Mouse (Mus musculus): ENCODE results near the gene Sgcd. TPM values are rescaled to one million over a fixed set of nuclear protein-coding genes. Genes with fewer than 3 reads are reported as not detected.

Sgcd gene
- total and polyA plus RNA-seq, 2 experiments from 2014 or later: 4.0 to 37.3 TPM

GRCm38 (mm10) chr11:47640556-47640955, 348.2 kb downstream of the Sgcd start:
- TF ChIP-seq CTCF (IDR thresholded peaks at IDR 0.05; ENCODE audit: low read depth): no peak
- 23% methylated on average over 1 of the region's 1 CpGs for WGBS
- H3K27ac ChIP-seq: no peak overlapping the region
- no peak overlapping the region for H3K4me3 ChIP-seq (ENCODE audit: low read length)
- H3K4me1 ChIP-seq (ENCODE audit: insufficient read depth, low read length): no peaks in the 10 kb centered on the region
- no peaks in the 10 kb centered on the region for H3K27me3 ChIP-seq (ENCODE audit: insufficient read depth, low read length)
- H3K9me3 ChIP-seq (ENCODE audit: low read length): no peaks in the 10 kb centered on the region
- H3K4me2 ChIP-seq (ENCODE audit: low read depth, low read length): no peak overlapping the region
- DNase-seq (ENCODE audit: low spot score) (no peak), ATAC-seq (no peak)
- no peak overlapping the region for H3K9ac ChIP-seq (replicated peaks; ENCODE audit: low read length)
- no peaks in the 10 kb centered on the region for H3K36me3 ChIP-seq (ENCODE audit: insufficient read depth, low read length)

GRCm38 (mm10) chr11:47630186-47630585, 358.6 kb downstream of the Sgcd start:
- H3K9ac ChIP-seq (replicated peaks; ENCODE audit: low read length): no peak overlapping the region
- no peak overlapping the region for H3K4me2 ChIP-seq (ENCODE audit: low read depth, low read length)
- WGBS: 88% methylated on average over 2 of the region's 2 CpGs
- no peak for DNase-seq (ENCODE audit: low spot score)
- no peak overlapping the region for H3K4me3 ChIP-seq (ENCODE audit: low read length)
- no peak overlapping the region for H3K27ac ChIP-seq
- ATAC-seq: no peak
- H3K27me3 ChIP-seq (ENCODE audit: insufficient read depth, low read length): no peaks in the 10 kb centered on the region
- H3K9me3 ChIP-seq (ENCODE audit: low read length): no peaks in the 10 kb centered on the region
- no peaks in the 10 kb centered on the region for H3K4me1 ChIP-seq (ENCODE audit: insufficient read depth, low read length)
- no peaks in the 10 kb centered on the region for H3K36me3 ChIP-seq (ENCODE audit: insufficient read depth, low read length)
- TF ChIP-seq CTCF (IDR thresholded peaks at IDR 0.05; ENCODE audit: low read depth): no peak

- H3K27me3 ChIP-seq (ENCODE audit: insufficient read depth, low read length): no peaks in the 10 kb centered on the region
Observed at GRCm38 (mm10) chr11:47609892-47610291, 378.9 kb downstream of the Sgcd start.

GRCm38 (mm10) chr11:47574635-47575034, 414.1 kb downstream of the Sgcd start:
- WGBS: 61% methylated on average over 4 of the region's 4 CpGs
- ATAC-seq: no peak
- TF ChIP-seq CTCF (IDR thresholded peaks at IDR 0.05; ENCODE audit: low read depth): no peak
- Histone ChIP-seq H3K9me3 (ENCODE audit: low read length) (no peaks in the 10 kb centered on the region), H3K9ac (replicated peaks; ENCODE audit: low read length) (no peak overlapping the region), H3K27ac (no peak overlapping the region), H3K36me3 (ENCODE audit: insufficient read depth, low read length) (no peaks in the 10 kb centered on the region), H3K4me3 (ENCODE audit: low read length) (no peak overlapping the region), H3K4me2 (ENCODE audit: low read depth, low read length) (no peak overlapping the region), H3K4me1 (ENCODE audit: insufficient read depth, low read length) (no peaks in the 10 kb centered on the region), H3K27me3 (ENCODE audit: insufficient read depth, low read length) (no peaks in the 10 kb centered on the region)
- DNase-seq (ENCODE audit: low spot score): peak; percentile 30

More at GRCm38 (mm10) chr11:47609892-47610291, 378.9 kb downstream of the Sgcd start:
- WGBS: 71% methylated on average over 4 of the region's 4 CpGs
- no peak overlapping the region for H3K27ac ChIP-seq
- DNase-seq (ENCODE audit: low spot score): no peak
- H3K9me3 ChIP-seq (ENCODE audit: low read length): no peaks in the 10 kb centered on the region
- H3K4me2 ChIP-seq (ENCODE audit: low read depth, low read length): no peak overlapping the region
- H3K36me3 ChIP-seq (ENCODE audit: insufficient read depth, low read length): no peaks in the 10 kb centered on the region
- H3K4me1 ChIP-seq (ENCODE audit: insufficient read depth, low read length): no peaks in the 10 kb centered on the region
- no peak overlapping the region for H3K9ac ChIP-seq (replicated peaks; ENCODE audit: low read length)
- H3K4me3 ChIP-seq (ENCODE audit: low read length): no peak overlapping the region
- TF ChIP-seq CTCF (IDR thresholded peaks at IDR 0.05; ENCODE audit: low read depth): no peak
- no peak for ATAC-seq

DNA sequence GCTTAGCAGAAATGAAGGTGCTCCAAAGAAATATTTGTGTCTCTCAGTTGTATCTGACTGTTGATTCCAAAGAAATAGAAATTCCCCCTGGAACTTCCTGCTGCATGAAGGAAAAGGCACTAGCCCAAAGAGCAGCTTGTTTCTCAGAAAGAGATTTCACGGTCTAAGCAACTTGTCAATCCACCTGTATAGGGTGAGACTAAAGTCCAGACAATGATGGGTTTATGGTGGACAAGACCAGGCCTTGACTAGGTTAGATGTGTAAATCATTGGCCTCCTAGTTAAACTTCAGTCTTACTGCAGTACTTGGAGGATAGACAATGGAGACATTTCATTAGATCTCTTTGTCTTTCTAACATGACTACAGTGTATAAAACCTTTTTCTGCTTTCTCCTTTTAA, 420.3 kb downstream of the Sgcd start:
- ATAC-seq (no peak), DNase-seq (ENCODE audit: low spot score) (no peak)
- H3K4me1 ChIP-seq (ENCODE audit: insufficient read depth, low read length): no peaks in the 10 kb centered on the region
- 97% methylated on average over 1 of the region's 1 CpGs for WGBS
- no peak overlapping the region for H3K4me3 ChIP-seq (ENCODE audit: low read length)
- H3K4me2 ChIP-seq (ENCODE audit: low read depth, low read length): no peak overlapping the region
- H3K36me3 ChIP-seq (ENCODE audit: insufficient read depth, low read length): no peaks in the 10 kb centered on the region
- no peaks in the 10 kb centered on the region for H3K9me3 ChIP-seq (ENCODE audit: low read length)
- TF ChIP-seq CTCF (IDR thresholded peaks at IDR 0.05; ENCODE audit: low read depth): no peak
- H3K27me3 ChIP-seq (ENCODE audit: insufficient read depth, low read length): no peaks in the 10 kb centered on the region
- H3K9ac ChIP-seq (replicated peaks; ENCODE audit: low read length): no peak overlapping the region
- H3K27ac ChIP-seq: no peak overlapping the region

DNA sequence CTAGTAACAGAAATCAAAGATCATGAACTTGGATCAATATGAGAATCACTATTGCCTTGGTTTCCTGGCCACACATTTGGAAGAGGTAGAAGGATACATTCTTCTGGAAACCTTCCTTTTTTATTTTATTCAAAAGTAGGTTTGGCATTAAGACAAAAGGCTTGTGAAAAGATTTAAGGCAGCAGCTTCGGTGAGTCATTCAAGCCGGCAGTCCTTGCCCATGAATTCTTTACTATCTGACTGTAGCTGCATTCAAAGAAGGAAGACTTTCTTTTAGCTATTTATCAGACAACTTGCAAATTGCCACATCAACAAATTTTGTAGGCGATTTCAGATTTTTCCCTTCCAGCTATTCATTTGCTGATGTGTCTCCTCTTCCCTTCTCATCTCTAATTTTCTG, 422.6 kb downstream of the Sgcd start:
- no peak for TF ChIP-seq CTCF (IDR thresholded peaks at IDR 0.05; ENCODE audit: low read depth)
- 69% methylated on average over 3 of the region's 3 CpGs for WGBS
- no peak overlapping the region for H3K9ac ChIP-seq (replicated peaks; ENCODE audit: low read length)
- H3K4me1 ChIP-seq (ENCODE audit: insufficient read depth, low read length): no peaks in the 10 kb centered on the region
- H3K9me3 ChIP-seq (ENCODE audit: low read length): no peaks in the 10 kb centered on the region
- H3K4me2 ChIP-seq (ENCODE audit: low read depth, low read length): no peak overlapping the region
- H3K36me3 ChIP-seq (ENCODE audit: insufficient read depth, low read length): no peaks in the 10 kb centered on the region
- no peak for ATAC-seq
- H3K27ac ChIP-seq: no peak overlapping the region
- H3K27me3 ChIP-seq (ENCODE audit: insufficient read depth, low read length): no peaks in the 10 kb centered on the region
- DNase-seq (ENCODE audit: low spot score): no peak
- H3K4me3 ChIP-seq (ENCODE audit: low read length): no peak overlapping the region

GRCm38 (mm10) chr11:47524845-47525244, 463.9 kb downstream of the Sgcd start:
- Histone ChIP-seq H3K4me2 (ENCODE audit: low read depth, low read length) (no peak overlapping the region), H3K27me3 (ENCODE audit: insufficient read depth, low read length) (no peaks in the 10 kb centered on the region), H3K27ac (no peak overlapping the region), H3K9me3 (ENCODE audit: low read length) (no peaks in the 10 kb centered on the region), H3K36me3 (ENCODE audit: insufficient read depth, low read length) (no peaks in the 10 kb centered on the region), H3K4me3 (ENCODE audit: low read length) (no peak overlapping the region), H3K9ac (replicated peaks; ENCODE audit: low read length) (no peak overlapping the region), H3K4me1 (ENCODE audit: insufficient read depth, low read length) (no peaks in the 10 kb centered on the region)
- no peak for TF ChIP-seq CTCF (IDR thresholded peaks at IDR 0.05; ENCODE audit: low read depth)
- DNase-seq (ENCODE audit: low spot score) (no peak), ATAC-seq (no peak)
- 17% methylated on average over 1 of the region's 1 CpGs for WGBS

All from hindbrain, postnatal 0 days (tissue).